Mouse (Mus musculus): ENCODE measurements at regions not wholly inside any gene's neighbourhood (a gene's known extent, or its start where the extent isn't known, plus 50 kb on each side); places are given as distances from the start of the nearest gene placed in this dataset.
A peak's percentile ranks its signal among the peaks of the same experiment; 100 is the strongest.

GRCm38 (mm10) chr2:33974737-33975422 is 87.1 kb upstream of the Mvb12b start:
- ATAC-seq (no peak), DNase-seq (ENCODE audit: low read depth, low spot score) (no peak)
- H3K27me3 ChIP-seq = no peaks in the 10 kb centered on the region
- POLR2A ChIA-PET = no interaction called here
- in situ Hi-C loops (cut with MboI; ENCODE audit: low pct_unique_long_range_greater_than_20kb) = loop anchor here (5.0 to 25.0 kb wide), 2 partner anchors 537 to 667 kb away; no protein-coding TSS in a partner anchor
- TF ChIP-seq CTCF (IDR thresholded peaks at IDR 0.05) = no peak
- CTCF ChIA-PET = interaction anchor here (0.8 to 1.9 kb wide), 2 partner anchors 10 to 529 kb away, joined by 3 to 9 read pairs; no protein-coding TSS in a partner anchor

- DNase-seq (ENCODE audit: low read depth, low spot score) (no peak), ATAC-seq (no peak)
- in situ Hi-C loops (cut with MboI; ENCODE audit: low pct_unique_long_range_greater_than_20kb) = no loop called here
- no peak for TF ChIP-seq CTCF (IDR thresholded peaks at IDR 0.05)
- POLR2A ChIA-PET = no interaction called here
- H3K27me3 ChIP-seq = no peaks in the 10 kb centered on the region
- CTCF ChIA-PET = interaction anchor here (0.8 to 1.9 kb wide), 5 partner anchors 9 to 530 kb away, joined by 3 to 9 read pairs (median 3); no protein-coding TSS in a partner anchor
Observed at GRCm38 (mm10) chr2:33974031-33974430, 86.3 kb upstream of the Mvb12b start.

GRCm38 (mm10) chr2:33973213-33973834 is 85.6 kb upstream of the Mvb12b start:
- TF ChIP-seq CTCF (IDR thresholded peaks at IDR 0.05) = peak; percentile 97
- ATAC-seq (peak; percentile 32), DNase-seq (ENCODE audit: low read depth, low spot score) (no peak)
- CTCF ChIA-PET = interaction anchor here (0.8 to 1.9 kb wide), 4 partner anchors 9 to 398 kb away, joined by 3 to 9 read pairs (median 4); no protein-coding TSS in a partner anchor
- POLR2A ChIA-PET = no interaction called here
- in situ Hi-C loops (cut with MboI; ENCODE audit: low pct_unique_long_range_greater_than_20kb) = no loop called here
- H3K27me3 ChIP-seq = no peaks in the 10 kb centered on the region

GRCm38 (mm10) chr2:33966984-33967421 is 79.3 kb upstream of the Mvb12b start:
- in situ Hi-C loops (cut with MboI; ENCODE audit: low pct_unique_long_range_greater_than_20kb) = no loop called here
- DNase-seq (ENCODE audit: low read depth, low spot score) (no peak), ATAC-seq (no peak)
- no peak for TF ChIP-seq CTCF (IDR thresholded peaks at IDR 0.05)
- H3K27me3 ChIP-seq = no peaks in the 10 kb centered on the region
- POLR2A ChIA-PET = no interaction called here
- CTCF ChIA-PET = no interaction called here

GRCm38 (mm10) chr2:33966389-33966983 is 78.7 kb upstream of the Mvb12b start:
- in situ Hi-C loops (cut with MboI; ENCODE audit: low pct_unique_long_range_greater_than_20kb) = no loop called here
- CTCF ChIA-PET = no interaction called here
- no peak for ATAC-seq
- TF ChIP-seq CTCF (IDR thresholded peaks at IDR 0.05) = no peak
- H3K27me3 ChIP-seq = no peaks in the 10 kb centered on the region
- POLR2A ChIA-PET = no interaction called here
- DNase-seq (ENCODE audit: low read depth, low spot score) = no peak

GRCm38 (mm10) chr2:33964096-33964495 is 76.3 kb upstream of the Mvb12b start:
- CTCF ChIA-PET = interaction anchor here (1.3 to 2.6 kb wide), 2 partner anchors 10 to 56 kb away, joined by 3 to 9 read pairs; no protein-coding TSS in a partner anchor
- ATAC-seq (no peak), DNase-seq (ENCODE audit: low read depth, low spot score) (no peak)
- in situ Hi-C loops (cut with MboI; ENCODE audit: low pct_unique_long_range_greater_than_20kb) = no loop called here
- no peaks in the 10 kb centered on the region for H3K27me3 ChIP-seq
- no peak for TF ChIP-seq CTCF (IDR thresholded peaks at IDR 0.05)
- POLR2A ChIA-PET = no interaction called here

GRCm38 (mm10) chr2:33962355-33963037 is 74.8 kb upstream of the Mvb12b start:
- H3K27me3 ChIP-seq = no peaks in the 10 kb centered on the region
- ChIA-PET CTCF (interaction anchor here (1.3 kb wide), 1 partner anchor 55 kb away, joined by 3 read pairs; no protein-coding TSS in a partner anchor), POLR2A (no interaction called here)
- in situ Hi-C loops (cut with MboI; ENCODE audit: low pct_unique_long_range_greater_than_20kb) = no loop called here
- DNase-seq (ENCODE audit: low read depth, low spot score) (no peak), ATAC-seq (no peak)
- TF ChIP-seq CTCF (IDR thresholded peaks at IDR 0.05) = no peak

- POLR2A ChIA-PET = no interaction called here
- CTCF ChIA-PET = no interaction called here
- DNase-seq (ENCODE audit: low read depth, low spot score) (no peak), ATAC-seq (no peak)
- no peak for TF ChIP-seq CTCF (IDR thresholded peaks at IDR 0.05)
- in situ Hi-C loops (cut with MboI; ENCODE audit: low pct_unique_long_range_greater_than_20kb) = no loop called here
- H3K27me3 ChIP-seq = no peaks in the 10 kb centered on the region
Observed at GRCm38 (mm10) chr2:33961566-33961965, 73.8 kb upstream of the Mvb12b start.

GRCm38 (mm10) chr2:33957754-33958153 is 70.0 kb upstream of the Mvb12b start:
- in situ Hi-C loops (cut with MboI; ENCODE audit: low pct_unique_long_range_greater_than_20kb) = loop anchor here (5.0 to 10.0 kb wide), 2 partner anchors 133 to 210 kb away; no protein-coding TSS in a partner anchor
- peaks cover 4% of the 10 kb centered on the region for H3K27me3 ChIP-seq
- TF ChIP-seq CTCF (IDR thresholded peaks at IDR 0.05) = peak; percentile 68
- DNase-seq (ENCODE audit: low read depth, low spot score) (peak; percentile 10), ATAC-seq (no peak)
- POLR2A ChIA-PET = interaction anchor here (0.7 kb wide), 1 partner anchor 211 kb away, joined by 3 read pairs; no protein-coding TSS in a partner anchor
- CTCF ChIA-PET = no interaction called here

- POLR2A ChIA-PET = no interaction called here
- in situ Hi-C loops (cut with MboI; ENCODE audit: low pct_unique_long_range_greater_than_20kb) = no loop called here
- no peak for TF ChIP-seq CTCF (IDR thresholded peaks at IDR 0.05)
Observed at GRCm38 (mm10) chr2:33944301-33944700, 56.6 kb upstream of the Mvb12b start.

More at GRCm38 (mm10) chr2:33944301-33944700, 56.6 kb upstream of the Mvb12b start:
- ATAC-seq (no peak), DNase-seq (ENCODE audit: low read depth, low spot score) (no peak)
- CTCF ChIA-PET = no interaction called here
- H3K27me3 ChIP-seq = peaks cover 8% of the 10 kb centered on the region

Measured in Patski (cell line).